Mouse (Mus musculus): Measurements from ENCODE around the gene Armcx6. TPM values are rescaled to one million over a fixed set of nuclear protein-coding genes. Genes with fewer than 3 reads are reported as not detected.

Armcx6 gene
- polyA plus RNA-seq, 1 experiment from 2014 or later: 38.5 TPM

Small RNAs within 50 kb of the gene (microRNA-seq; reads per million reads assigned to microRNA genes)
- not detected for gene Mir7093

Other genes with a start within 250 kb of the Armcx6 start
- 48.5 and 50.1 TPM in 2 replicates for gene Timm8a1, start 209.6 kb downstream of the Armcx6 start, polyA plus RNA-seq (2014; fragmentation: Nextera tagmentation; extraction: Ambion mirVana)
- 0.29 TPM in 1 of 2 replicates, not detected in the other for gene Btk, start 167.8 kb downstream of the Armcx6 start, polyA plus RNA-seq (2014; fragmentation: Nextera tagmentation; extraction: Ambion mirVana)
- 187 and 221 TPM in 2 replicates for gene Rpl36a, start 165.8 kb downstream of the Armcx6 start, polyA plus RNA-seq (2014; fragmentation: Nextera tagmentation; extraction: Ambion mirVana)
- gene Gla, start 150.3 kb downstream of the Armcx6 start, polyA plus RNA-seq (2014; fragmentation: Nextera tagmentation; extraction: Ambion mirVana): 2.4 and 4.1 TPM in 2 replicates
- gene Hnrnph2, start 150.2 kb downstream of the Armcx6 start, polyA plus RNA-seq (2014; fragmentation: Nextera tagmentation; extraction: Ambion mirVana): 90.2 and 102 TPM in 2 replicates
- 5.4 and 5.7 TPM in 2 replicates for gene Armcx4, start 64.9 kb downstream of the Armcx6 start, polyA plus RNA-seq (2014; fragmentation: Nextera tagmentation; extraction: Ambion mirVana)
- 71.9 and 81.9 TPM in 2 replicates for gene Armcx1, start 33.5 kb downstream of the Armcx6 start, polyA plus RNA-seq (2014; fragmentation: Nextera tagmentation; extraction: Ambion mirVana)
- gene Armcx3, start 5.2 kb upstream of the Armcx6 start, polyA plus RNA-seq (2014; fragmentation: Nextera tagmentation; extraction: Ambion mirVana): 84.8 and 102 TPM in 2 replicates
- 73.0 and 75.3 TPM in 2 replicates for gene Armcx2, start 57.8 kb upstream of the Armcx6 start, polyA plus RNA-seq (2014; fragmentation: Nextera tagmentation; extraction: Ambion mirVana)
- 0.37 and 0.52 TPM in 2 replicates for gene Nxf2, start 213.3 kb upstream of the Armcx6 start, polyA plus RNA-seq (2014; fragmentation: Nextera tagmentation; extraction: Ambion mirVana)